Mouse (Mus musculus) mouse embryonic stem cell (cell line): ENCODE results near the gene Gpx4.

Source experiments
- in situ Hi-C, 2 experiments: fragments of 300-500 bp; cut with MboI; formaldehyde crosslinking; loops; 1 replicate in 1 of 2; 3 replicates in 1 of 2; pipeline ENCODE4 v1.14.3; 2019 to 2020; ENCODE audit warnings: low sequenced_read_pairs in 2 of 2, low pct_unique_long_range_greater_than_20kb in 1 of 2, mixed read lengths in 1 of 2; ENCODE audit not compliant: unreplicated experiment in 1 of 2

Gene Gpx4

GRCm38 (mm10) chr10:80057683-80058326, 10.8 kb downstream of the Gpx4 start:
- in situ Hi-C loops = no loop called here

GRCm38 (mm10) chr10:80063104-80063503, 16.1 kb downstream of the Gpx4 start:
- in situ Hi-C loops = no loop called here

DNA sequence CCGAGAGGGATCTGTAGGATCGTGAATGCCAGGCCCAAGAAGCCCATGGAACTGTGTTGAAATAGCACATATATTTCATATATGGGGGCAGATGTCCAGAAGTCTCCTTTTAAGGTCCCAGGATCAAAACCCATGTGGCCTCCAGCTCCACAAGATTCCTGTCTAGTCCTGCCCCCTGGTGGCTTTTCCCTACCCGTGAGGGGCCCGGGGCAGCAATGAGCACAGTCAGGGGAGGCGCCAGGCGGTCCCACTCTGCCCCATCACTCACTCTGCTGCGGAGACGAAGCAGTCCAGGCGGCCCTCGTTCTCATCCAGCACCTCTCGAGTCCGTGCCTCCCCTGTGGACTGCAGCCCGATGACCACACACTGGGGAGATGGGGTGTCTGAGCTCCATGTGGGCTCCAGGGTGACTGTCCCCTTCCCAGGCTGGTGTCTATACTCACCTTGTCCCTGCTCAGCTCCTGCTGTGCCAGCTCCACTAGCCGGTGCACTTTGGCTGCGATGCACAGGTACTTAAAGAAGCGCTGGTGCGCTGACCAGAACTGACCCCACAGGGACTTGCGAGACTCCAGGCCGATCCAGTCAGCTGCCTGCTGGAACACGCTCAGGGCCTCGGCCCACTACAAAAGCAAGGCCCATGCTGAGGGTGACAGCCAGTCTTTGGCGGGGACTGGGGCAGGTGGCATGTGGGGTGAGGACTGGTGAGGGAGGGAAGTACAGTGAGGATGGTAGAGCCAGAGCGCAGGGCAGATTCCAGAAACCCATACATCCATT, 17.1 kb downstream of the Gpx4 start:
- in situ Hi-C loops = no loop called here

GRCm38 (mm10) chr10:80069251-80069650, 22.3 kb downstream of the Gpx4 start:
- in situ Hi-C loops = no loop called here

DNA sequence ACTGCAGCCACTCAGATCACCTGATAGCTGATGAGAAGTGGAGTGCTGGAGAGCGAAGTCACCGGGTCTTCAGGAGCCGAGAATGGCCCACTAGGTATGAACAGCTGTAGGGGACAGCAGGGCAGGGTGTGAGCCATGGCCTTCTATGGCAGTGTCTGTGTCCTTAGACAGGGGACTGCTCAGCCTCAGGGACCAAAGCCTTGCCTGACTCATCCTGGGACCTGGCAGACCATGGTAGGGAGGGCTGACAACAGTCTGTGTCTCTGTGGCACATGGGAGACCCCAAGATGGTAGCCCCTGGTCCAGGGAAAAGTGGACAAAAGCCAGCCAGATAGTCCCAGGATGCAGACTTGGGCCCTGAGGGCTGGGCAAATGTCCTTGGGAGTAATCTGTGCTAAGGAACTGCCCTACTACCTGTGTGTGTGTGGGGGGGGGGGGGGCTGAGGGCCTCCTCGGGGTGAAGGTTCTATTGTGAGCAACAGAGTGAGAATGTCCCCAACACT, 23.0 kb downstream of the Gpx4 start:
- in situ Hi-C loops = no loop called here

DNA sequence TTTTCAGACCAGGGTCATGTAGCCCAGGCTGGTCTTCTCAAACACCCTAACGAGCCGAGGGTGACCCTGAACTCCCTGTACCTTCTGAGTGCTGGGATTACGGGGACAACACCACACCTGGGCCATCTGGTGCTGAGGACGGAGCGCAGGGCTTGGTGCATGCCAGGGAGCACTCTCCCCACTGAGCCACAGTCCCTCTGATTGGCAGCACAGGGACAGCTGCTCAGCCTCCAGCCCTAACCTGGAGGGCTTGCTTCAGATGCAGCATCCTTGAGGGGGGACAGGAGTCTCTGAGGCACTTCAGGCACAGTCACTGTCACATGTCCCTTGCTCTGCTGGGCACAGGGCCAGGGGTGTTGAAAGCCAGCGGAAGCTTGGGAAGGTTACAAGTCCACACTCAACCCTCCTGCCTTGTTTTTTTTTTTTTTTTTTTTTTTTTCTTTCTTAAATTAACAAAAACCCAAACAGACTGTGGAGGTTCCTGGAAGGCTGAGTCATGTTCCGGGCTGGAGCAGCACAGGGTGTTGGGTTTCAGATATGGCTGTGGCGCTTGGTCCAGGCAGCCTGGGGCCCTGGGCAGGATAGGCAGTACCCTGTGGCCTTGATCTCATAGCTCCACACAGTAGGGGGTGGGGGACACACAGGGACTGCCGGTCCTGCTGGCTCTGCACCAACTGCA, 24.0 kb downstream of the Gpx4 start:
- in situ Hi-C loops = no loop called here

GRCm38 (mm10) chr10:80071516-80071900, 24.5 kb downstream of the Gpx4 start:
- in situ Hi-C loops = no loop called here

- in situ Hi-C loops = no loop called here
These were observed 25.9 kb downstream of the Gpx4 start for GRCm38 (mm10) chr10:80072623-80073489.

GRCm38 (mm10) chr10:80074813-80075601, 28.0 kb downstream of the Gpx4 start:
- in situ Hi-C loops = no loop called here

DNA sequence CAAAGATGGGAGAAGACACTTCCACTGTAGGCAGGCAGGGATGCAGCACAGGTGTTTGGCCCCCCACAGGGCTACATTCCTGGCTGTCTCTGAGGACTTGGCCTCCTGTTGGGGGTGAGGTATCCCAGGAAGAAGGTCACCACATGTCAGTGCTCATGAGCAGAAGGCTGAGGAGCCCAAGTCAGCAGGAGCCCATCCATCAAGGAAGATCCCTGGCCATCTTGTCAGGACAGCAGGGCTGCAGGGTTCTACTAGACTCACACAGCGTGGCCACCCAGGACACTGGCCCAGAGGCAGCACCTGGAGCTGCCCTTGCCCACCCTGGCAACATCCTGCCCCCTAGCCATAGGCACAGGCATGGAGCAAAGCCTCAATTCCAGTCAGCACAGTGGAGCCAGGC, 29.0 kb downstream of the Gpx4 start:
- in situ Hi-C loops = no loop called here

- in situ Hi-C loops = no loop called here
These were observed 29.4 kb downstream of the Gpx4 start for GRCm38 (mm10) chr10:80076386-80076785.

DNA sequence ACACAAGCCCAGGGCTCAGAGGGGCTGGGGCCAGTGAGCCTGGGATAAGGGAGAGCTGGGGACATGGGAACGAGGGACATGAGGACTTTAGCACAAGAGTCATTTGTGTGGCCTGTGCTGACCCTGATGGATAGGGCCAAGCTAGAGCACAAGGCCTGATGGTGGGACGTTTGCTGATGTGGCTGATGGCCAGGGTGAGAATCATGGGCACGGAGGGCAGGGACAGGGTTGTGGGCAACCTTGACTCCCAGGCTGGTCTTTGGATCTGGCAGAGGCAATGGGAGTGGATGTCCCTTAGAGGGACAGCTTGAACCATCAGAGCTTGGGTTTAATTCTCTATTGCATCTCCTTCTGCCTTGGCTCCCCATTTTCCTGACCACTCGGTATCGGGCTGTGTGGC, 30.3 kb downstream of the Gpx4 start:
- in situ Hi-C loops = no loop called here

DNA sequence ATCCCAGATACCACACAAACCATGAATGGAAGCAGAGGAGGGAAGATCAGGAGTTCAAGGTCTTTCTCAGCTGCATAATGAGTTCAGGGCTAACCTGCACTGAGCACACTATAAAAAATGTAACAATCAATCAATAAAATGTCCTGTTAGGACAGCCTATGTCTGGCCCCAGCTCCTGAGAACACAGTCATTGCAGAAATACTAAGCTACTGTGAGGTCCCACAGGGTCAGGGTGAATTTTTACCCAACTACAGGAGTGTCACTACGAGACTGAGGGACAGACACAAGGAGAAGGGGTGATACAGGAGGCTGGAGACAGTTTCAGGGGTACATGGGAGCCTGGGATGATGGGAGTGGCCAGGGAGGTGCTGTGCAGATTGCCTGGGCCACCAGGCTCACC, 31.4 kb downstream of the Gpx4 start:
- in situ Hi-C loops = no loop called here

- in situ Hi-C loops = no loop called here
These were observed 33.6 kb downstream of the Gpx4 start for GRCm38 (mm10) chr10:80080396-80081070.

GRCm38 (mm10) chr10:80081075-80081474, 34.1 kb downstream of the Gpx4 start:
- in situ Hi-C loops = no loop called here

GRCm38 (mm10) chr10:80084817-80085487, 38.0 kb downstream of the Gpx4 start:
- in situ Hi-C loops = no loop called here

DNA sequence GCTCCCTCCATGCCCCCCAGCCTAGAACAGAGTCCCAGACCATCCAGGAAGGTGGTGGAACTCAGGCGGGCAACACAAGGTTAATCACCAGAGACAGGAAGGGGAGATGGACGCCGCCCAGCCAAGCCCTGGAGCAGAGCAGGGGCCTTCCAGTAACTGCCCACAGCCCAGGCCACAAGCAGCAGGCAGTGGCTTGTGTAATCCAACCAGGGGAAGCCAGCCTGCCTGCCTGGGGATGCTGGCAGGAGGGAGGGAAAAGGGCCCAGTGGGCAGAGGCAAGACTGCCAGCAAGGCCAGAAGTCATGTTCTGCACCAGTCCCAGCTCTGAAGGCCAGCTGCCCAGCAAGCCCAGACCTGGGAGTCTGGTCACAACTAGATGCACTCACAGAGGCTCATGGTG, 39.9 kb downstream of the Gpx4 start:
- in situ Hi-C loops = no loop called here
